Mouse (Mus musculus): ENCODE measurements around the gene Nkap. TPM values are rescaled to one million over a fixed set of nuclear protein-coding genes. Genes with fewer than 3 reads are reported as not detected.
A peak's percentile ranks its signal among the peaks of the same experiment; 100 is the strongest.

Nkap gene
- polyA plus RNA-seq, 1 experiment from 2014 or later = 21.1 TPM

- Histone ChIP-seq H3K27ac (ENCODE audit: low read depth, low read length) (no peak overlapping the region), H3K9ac (ENCODE audit: low read length) (no peak overlapping the region), H3K4me2 (no peak overlapping the region), H3K4me3 (ENCODE audit: low read depth, low read length) (no peak overlapping the region), H3K4me1 (ENCODE audit: control insufficient read depth, insufficient read depth, low read length) (no peaks in the 10 kb centered on the region), H3K36me3 (ENCODE audit: control insufficient read depth, insufficient read depth, low read length) (no peaks in the 10 kb centered on the region), H3K27me3 (ENCODE audit: control insufficient read depth, insufficient read depth, low read length) (no peaks in the 10 kb centered on the region), H3K9me3 (ENCODE audit: control insufficient read depth, low read length) (no peaks in the 10 kb centered on the region)
- WGBS = 92% methylated on average over 11 of the region's 11 CpGs
- ATAC-seq (ENCODE audit: low FRiP score) (no peak), DNase-seq (ENCODE audit: low spot score, missing footprints) (no peak)
These were observed 31.4 kb upstream of the Nkap start for GRCm38 (mm10) chrX:37095106-37095768.

GRCm38 (mm10) chrX:37098681-37099080 is 27.9 kb upstream of the Nkap start:
- 91% methylated on average over 3 of the region's 3 CpGs for WGBS
- H3K27me3 ChIP-seq (ENCODE audit: control insufficient read depth, insufficient read depth, low read length) = no peaks in the 10 kb centered on the region
- ATAC-seq (ENCODE audit: low FRiP score) (no peak), DNase-seq (ENCODE audit: low spot score, missing footprints) (no peak)
- H3K27ac ChIP-seq (ENCODE audit: low read depth, low read length) = no peak overlapping the region
- H3K4me3 ChIP-seq (ENCODE audit: low read depth, low read length) = no peak overlapping the region
- no peaks in the 10 kb centered on the region for H3K36me3 ChIP-seq (ENCODE audit: control insufficient read depth, insufficient read depth, low read length)
- H3K9ac ChIP-seq (ENCODE audit: low read length) = no peak overlapping the region
- H3K9me3 ChIP-seq (ENCODE audit: control insufficient read depth, low read length) = no peaks in the 10 kb centered on the region
- no peak overlapping the region for H3K4me2 ChIP-seq
- H3K4me1 ChIP-seq (ENCODE audit: control insufficient read depth, insufficient read depth, low read length) = no peaks in the 10 kb centered on the region

GRCm38 (mm10) chrX:37103826-37104225 is 22.8 kb upstream of the Nkap start:
- Histone ChIP-seq H3K27me3 (ENCODE audit: control insufficient read depth, insufficient read depth, low read length) (no peaks in the 10 kb centered on the region), H3K4me2 (no peak overlapping the region), H3K9ac (ENCODE audit: low read length) (no peak overlapping the region), H3K9me3 (ENCODE audit: control insufficient read depth, low read length) (no peaks in the 10 kb centered on the region), H3K27ac (ENCODE audit: low read depth, low read length) (no peak overlapping the region), H3K4me3 (ENCODE audit: low read depth, low read length) (no peak overlapping the region), H3K4me1 (ENCODE audit: control insufficient read depth, insufficient read depth, low read length) (no peaks in the 10 kb centered on the region), H3K36me3 (ENCODE audit: control insufficient read depth, insufficient read depth, low read length) (no peaks in the 10 kb centered on the region)
- DNase-seq (ENCODE audit: low spot score, missing footprints) = no peak
- ATAC-seq (ENCODE audit: low FRiP score) = no peak
- 73% methylated on average over 2 of the region's 2 CpGs for WGBS

- WGBS = 13% methylated on average over 27 of the region's 27 CpGs
- DNase-seq (ENCODE audit: low spot score, missing footprints) = peak; percentile 86
- H3K9ac ChIP-seq (ENCODE audit: low read length) = peak overlapping the region; percentile 64
- H3K4me3 ChIP-seq (ENCODE audit: low read depth, low read length) = peak overlapping the region; percentile 38
- H3K36me3 ChIP-seq (ENCODE audit: control insufficient read depth, insufficient read depth, low read length) = no peaks in the 10 kb centered on the region
- no peaks in the 10 kb centered on the region for H3K4me1 ChIP-seq (ENCODE audit: control insufficient read depth, insufficient read depth, low read length)
- no peaks in the 10 kb centered on the region for H3K9me3 ChIP-seq (ENCODE audit: control insufficient read depth, low read length)
- peak overlapping the region; percentile 59 for H3K4me2 ChIP-seq
- peak; percentile 79 for ATAC-seq (ENCODE audit: low FRiP score)
- no peaks in the 10 kb centered on the region for H3K27me3 ChIP-seq (ENCODE audit: control insufficient read depth, insufficient read depth, low read length)
- H3K27ac ChIP-seq (ENCODE audit: low read depth, low read length) = peak overlapping the region; percentile 51
These were observed 16.9 kb upstream of the Nkap start for GRCm38 (mm10) chrX:37109526-37110192.

GRCm38 (mm10) chrX:37110193-37110880 is 16.3 kb upstream of the Nkap start, which contains the start of gene Upf3b:
Upf3b (minus strand) TSS chrX:37110322.
- Histone ChIP-seq H3K9me3 (ENCODE audit: control insufficient read depth, low read length) (no peaks in the 10 kb centered on the region), H3K27ac (ENCODE audit: low read depth, low read length) (peak within 1 kb of the TSS; percentile 51), H3K4me1 (ENCODE audit: control insufficient read depth, insufficient read depth, low read length) (no peaks in the 10 kb centered on the region), H3K4me3 (ENCODE audit: low read depth, low read length) (peak within 1 kb of the TSS; percentile 38), H3K4me2 (peak within 1 kb of the TSS; percentile 59), H3K9ac (ENCODE audit: low read length) (peak within 1 kb of the TSS; percentile 64), H3K36me3 (ENCODE audit: control insufficient read depth, insufficient read depth, low read length) (no peaks in the 10 kb centered on the region), H3K27me3 (ENCODE audit: control insufficient read depth, insufficient read depth, low read length) (no peaks in the 10 kb centered on the region)
- WGBS = 20% methylated on average over 30 of the region's 30 CpGs
- peak; percentile 98 for ATAC-seq (ENCODE audit: low FRiP score)
- peak; percentile 96 for DNase-seq (ENCODE audit: low spot score, missing footprints)

- ATAC-seq (ENCODE audit: low FRiP score) = no peak
- no peak for DNase-seq (ENCODE audit: low spot score, missing footprints)
- Histone ChIP-seq H3K4me3 (ENCODE audit: low read depth, low read length) (no peak overlapping the region), H3K36me3 (ENCODE audit: control insufficient read depth, insufficient read depth, low read length) (no peaks in the 10 kb centered on the region), H3K27me3 (ENCODE audit: control insufficient read depth, insufficient read depth, low read length) (no peaks in the 10 kb centered on the region), H3K4me1 (ENCODE audit: control insufficient read depth, insufficient read depth, low read length) (no peaks in the 10 kb centered on the region), H3K4me2 (no peak overlapping the region), H3K9me3 (ENCODE audit: control insufficient read depth, low read length) (no peaks in the 10 kb centered on the region), H3K27ac (ENCODE audit: low read depth, low read length) (no peak overlapping the region), H3K9ac (ENCODE audit: low read length) (no peak overlapping the region)
- 77% methylated on average over 4 of the region's 4 CpGs for WGBS
These were observed 15.8 kb upstream of the Nkap start for GRCm38 (mm10) chrX:37110881-37111193.

- no peaks in the 10 kb centered on the region for H3K4me1 ChIP-seq (ENCODE audit: control insufficient read depth, insufficient read depth, low read length)
- ATAC-seq (ENCODE audit: low FRiP score) = no peak
- H3K4me3 ChIP-seq (ENCODE audit: low read depth, low read length) = no peak overlapping the region
- WGBS = no CpG with 5 or more reads among the region's 5 CpGs
- no peaks in the 10 kb centered on the region for H3K36me3 ChIP-seq (ENCODE audit: control insufficient read depth, insufficient read depth, low read length)
- no peak overlapping the region for H3K9ac ChIP-seq (ENCODE audit: low read length)
- no peaks in the 10 kb centered on the region for H3K9me3 ChIP-seq (ENCODE audit: control insufficient read depth, low read length)
- no peak overlapping the region for H3K4me2 ChIP-seq
- H3K27me3 ChIP-seq (ENCODE audit: control insufficient read depth, insufficient read depth, low read length) = no peaks in the 10 kb centered on the region
- no peak overlapping the region for H3K27ac ChIP-seq (ENCODE audit: low read depth, low read length)
- DNase-seq (ENCODE audit: low spot score, missing footprints) = no peak
These were observed 9.5 kb upstream of the Nkap start for GRCm38 (mm10) chrX:37117085-37117484.

GRCm38 (mm10) chrX:37119585-37119984 is 7.0 kb upstream of the Nkap start:
- no peak for ATAC-seq (ENCODE audit: low FRiP score)
- H3K4me3 ChIP-seq (ENCODE audit: low read depth, low read length) = no peak overlapping the region
- WGBS = 73% methylated on average over 3 of the region's 3 CpGs
- H3K27ac ChIP-seq (ENCODE audit: low read depth, low read length) = no peak overlapping the region
- no peaks in the 10 kb centered on the region for H3K4me1 ChIP-seq (ENCODE audit: control insufficient read depth, insufficient read depth, low read length)
- H3K9ac ChIP-seq (ENCODE audit: low read length) = no peak overlapping the region
- no peak for DNase-seq (ENCODE audit: low spot score, missing footprints)
- no peaks in the 10 kb centered on the region for H3K9me3 ChIP-seq (ENCODE audit: control insufficient read depth, low read length)
- no peaks in the 10 kb centered on the region for H3K27me3 ChIP-seq (ENCODE audit: control insufficient read depth, insufficient read depth, low read length)
- H3K36me3 ChIP-seq (ENCODE audit: control insufficient read depth, insufficient read depth, low read length) = no peaks in the 10 kb centered on the region
- no peak overlapping the region for H3K4me2 ChIP-seq

GRCm38 (mm10) chrX:37120212-37120611 is 6.4 kb upstream of the Nkap start:
- WGBS = 71% methylated on average over 5 of the region's 5 CpGs

More at GRCm38 (mm10) chrX:37120212-37120611, 6.4 kb upstream of the Nkap start:
- no peak overlapping the region for H3K9ac ChIP-seq (ENCODE audit: low read length)
- no peaks in the 10 kb centered on the region for H3K27me3 ChIP-seq (ENCODE audit: control insufficient read depth, insufficient read depth, low read length)
- H3K4me1 ChIP-seq (ENCODE audit: control insufficient read depth, insufficient read depth, low read length) = no peaks in the 10 kb centered on the region
- H3K9me3 ChIP-seq (ENCODE audit: control insufficient read depth, low read length) = no peaks in the 10 kb centered on the region
- no peak overlapping the region for H3K4me2 ChIP-seq
- no peak overlapping the region for H3K4me3 ChIP-seq (ENCODE audit: low read depth, low read length)
- no peaks in the 10 kb centered on the region for H3K36me3 ChIP-seq (ENCODE audit: control insufficient read depth, insufficient read depth, low read length)
- ATAC-seq (ENCODE audit: low FRiP score) = no peak
- no peak for DNase-seq (ENCODE audit: low spot score, missing footprints)
- no peak overlapping the region for H3K27ac ChIP-seq (ENCODE audit: low read depth, low read length)
